Comparison of ENCODE assay signal across 33 mouse cellular contexts in genomic region chr17:64802956-64803275, GRCm38 (mm10). TPM values are rescaled to one million over a fixed set of nuclear protein-coding genes. Genes with fewer than 3 reads are reported as not detected.
DNase-seq lines count a peak whose midpoint lies in the region; ATAC-seq and TF ChIP-seq lines count a peak whose summit lies in the region.
"Had no signal": no experiment of that assay in that cellular context is flagged by ENCODE, and none has a peak within 500 bp of the region (broad histone marks: within the 10 kb centered on the region; RNA-seq: fewer than 3 reads in every experiment).

No protein-coding gene starts in this region.

- no peak overlapping the region for H3K4me2 ChIP-seq in forebrain, embryonic 12.5 days
- no peak overlapping the region for H3K4me2 ChIP-seq in forebrain, embryonic 15.5 days (replicated peaks)
- no peak overlapping the region for H3K4me2 ChIP-seq in hindbrain, embryonic 16.5 days (ENCODE audit: low read length)
- H3K4me2 ChIP-seq in hindbrain, postnatal 0 days (ENCODE audit: low read depth, low read length) = no peak overlapping the region
- H3K4me2 ChIP-seq in embryonic facial prominence, embryonic 12.5 days (replicated peaks) = no peak overlapping the region
- no peak overlapping the region for H3K4me2 ChIP-seq in limb, embryonic 13.5 days (replicated peaks)
- H3K4me2 ChIP-seq: liver, embryonic 11.5 days; neural tube, embryonic 12.5 days had no signal

- peak; percentile 37 for ATAC-seq in forebrain, embryonic 12.5 days (ENCODE audit: low FRiP score)
- ATAC-seq in forebrain, embryonic 15.5 days (replicated peaks) = no peak
- ATAC-seq in hindbrain, embryonic 16.5 days = 0 out of 2 replicates have a peak, but pooled peaks have one; percentile 21
- ATAC-seq in hindbrain, postnatal 0 days = no peak
- 0 out of 2 replicates have a peak, but pooled peaks have one; percentile 7 for ATAC-seq in embryonic facial prominence, embryonic 12.5 days (ENCODE audit: insufficient number of reproducible peaks, insufficient read depth, low FRiP score, low TSS enrichment)
- ATAC-seq in limb, embryonic 13.5 days (ENCODE audit: low FRiP score, low read depth) = peak; percentile 19; the same call in 1 of the 2 replicates
- ATAC-seq: intestine, embryonic 16.5 days had no signal

- no peaks in the 10 kb centered on the region for H3K27me3 ChIP-seq in forebrain, embryonic 12.5 days
- H3K27me3 ChIP-seq in forebrain, embryonic 15.5 days = no peaks in the 10 kb centered on the region
- no peaks in the 10 kb centered on the region for H3K27me3 ChIP-seq in hindbrain, embryonic 16.5 days (replicated peaks; ENCODE audit: control insufficient read depth, insufficient read depth, low read length)
- H3K27me3 ChIP-seq in hindbrain, postnatal 0 days (ENCODE audit: insufficient read depth, low read length) = no peaks in the 10 kb centered on the region
- H3K27me3 ChIP-seq in embryonic facial prominence, embryonic 12.5 days = 0 out of 2 replicates have a peak, but pooled peaks cover 4% of the 10 kb centered on the region
- no peaks in the 10 kb centered on the region for H3K27me3 ChIP-seq in limb, embryonic 13.5 days
- H3K27me3 ChIP-seq: neural tube, embryonic 12.5 days had no signal

- H3K4me1 ChIP-seq in forebrain, embryonic 12.5 days = peaks cover 10% of the 10 kb centered on the region; the same call in 1 of the 2 replicates
- H3K4me1 ChIP-seq in forebrain, embryonic 15.5 days = peaks cover 9% of the 10 kb centered on the region; the same call in 1 of the 2 replicates
- H3K4me1 ChIP-seq in hindbrain, embryonic 16.5 days (ENCODE audit: control insufficient read depth, insufficient read depth, low read depth, low read length) = peaks cover 6% of the 10 kb centered on the region
- no peaks in the 10 kb centered on the region for H3K4me1 ChIP-seq in hindbrain, postnatal 0 days (ENCODE audit: insufficient read depth, low read length)
- peaks cover 13% of the 10 kb centered on the region; the same call in 1 of the 2 replicates for H3K4me1 ChIP-seq in embryonic facial prominence, embryonic 12.5 days
- peaks cover 18% of the 10 kb centered on the region; the same call in 1 of the 2 replicates for H3K4me1 ChIP-seq in limb, embryonic 13.5 days
- H3K4me1 ChIP-seq: megakaryocyte, embryonic 14.5 days; neural tube, embryonic 12.5 days had no signal

- H3K9me3 ChIP-seq in forebrain, embryonic 12.5 days = no peaks in the 10 kb centered on the region
- H3K9me3 ChIP-seq in forebrain, embryonic 15.5 days = no peaks in the 10 kb centered on the region
- H3K9me3 ChIP-seq in hindbrain, embryonic 16.5 days (ENCODE audit: control insufficient read depth, low read length) = no peaks in the 10 kb centered on the region
- no peaks in the 10 kb centered on the region for H3K9me3 ChIP-seq in hindbrain, postnatal 0 days (ENCODE audit: low read length)
- no peaks in the 10 kb centered on the region for H3K9me3 ChIP-seq in embryonic facial prominence, embryonic 12.5 days
- no peaks in the 10 kb centered on the region for H3K9me3 ChIP-seq in limb, embryonic 13.5 days
- H3K9me3 ChIP-seq: heart, embryonic 13.5 days; neural tube, embryonic 12.5 days had no signal

- no peak overlapping the region for H3K27ac ChIP-seq in forebrain, embryonic 12.5 days
- H3K27ac ChIP-seq in forebrain, embryonic 15.5 days (replicated peaks) = no peak overlapping the region
- no peak overlapping the region for H3K27ac ChIP-seq in hindbrain, embryonic 16.5 days (ENCODE audit: low read depth, low read length)
- no peak overlapping the region for H3K27ac ChIP-seq in hindbrain, postnatal 0 days
- no peak overlapping the region for H3K27ac ChIP-seq in embryonic facial prominence, embryonic 12.5 days
- no peak overlapping the region for H3K27ac ChIP-seq in limb, embryonic 13.5 days
- H3K27ac ChIP-seq: heart, embryonic 13.5 days; neural tube, embryonic 12.5 days had no signal

- H3K36me3 ChIP-seq in forebrain, embryonic 12.5 days (replicated peaks) = no peaks in the 10 kb centered on the region
- no peaks in the 10 kb centered on the region for H3K36me3 ChIP-seq in forebrain, embryonic 15.5 days
- H3K36me3 ChIP-seq in hindbrain, embryonic 16.5 days (ENCODE audit: control insufficient read depth, insufficient read depth, low read length) = no peaks in the 10 kb centered on the region
- no peaks in the 10 kb centered on the region for H3K36me3 ChIP-seq in hindbrain, postnatal 0 days (ENCODE audit: insufficient read depth, low read length)
- no peaks in the 10 kb centered on the region for H3K36me3 ChIP-seq in embryonic facial prominence, embryonic 12.5 days
- H3K36me3 ChIP-seq in limb, embryonic 13.5 days = no peaks in the 10 kb centered on the region
- H3K36me3 ChIP-seq: G1E; heart, embryonic 13.5 days; neural tube, embryonic 12.5 days had no signal

- H3K9ac ChIP-seq in forebrain, embryonic 12.5 days = no peak overlapping the region
- no peak overlapping the region for H3K9ac ChIP-seq in forebrain, embryonic 15.5 days (replicated peaks)
- no peak overlapping the region for H3K9ac ChIP-seq in hindbrain, embryonic 16.5 days (ENCODE audit: low read depth, low read length)
- no peak overlapping the region for H3K9ac ChIP-seq in hindbrain, postnatal 0 days (replicated peaks; ENCODE audit: low read length)
- no peak overlapping the region for H3K9ac ChIP-seq in embryonic facial prominence, embryonic 12.5 days
- H3K9ac ChIP-seq in limb, embryonic 13.5 days = no peak overlapping the region
- H3K9ac ChIP-seq: heart, embryonic 13.5 days; neural tube, embryonic 12.5 days had no signal

- no peak for TF ChIP-seq CTCF in hindbrain, postnatal 0 days (IDR thresholded peaks at IDR 0.05; ENCODE audit: low read depth)

- WGBS in forebrain, embryonic 12.5 days = 48% methylated on average over 7 of the region's 7 CpGs
- 34% methylated on average over 7 of the region's 7 CpGs for WGBS in forebrain, embryonic 15.5 days
- 76% methylated on average over 7 of the region's 7 CpGs for WGBS in hindbrain, embryonic 16.5 days
- WGBS in hindbrain, postnatal 0 days = 64% methylated on average over 7 of the region's 7 CpGs
- 40% methylated on average over 7 of the region's 7 CpGs for WGBS in embryonic facial prominence, embryonic 12.5 days
- WGBS in limb, embryonic 13.5 days = 70% methylated on average over 7 of the region's 7 CpGs

- H3K4me3 ChIP-seq in forebrain, embryonic 12.5 days (replicated peaks) = no peak overlapping the region
- H3K4me3 ChIP-seq in forebrain, embryonic 15.5 days = no peak overlapping the region
- no peak overlapping the region for H3K4me3 ChIP-seq in hindbrain, embryonic 16.5 days (ENCODE audit: low read length)
- no peak overlapping the region for H3K4me3 ChIP-seq in hindbrain, postnatal 0 days (ENCODE audit: low read length)
- no peak overlapping the region for H3K4me3 ChIP-seq in embryonic facial prominence, embryonic 12.5 days
- no peak overlapping the region for H3K4me3 ChIP-seq in limb, embryonic 13.5 days
- H3K4me3 ChIP-seq: heart, embryonic 13.5 days; megakaryocyte, embryonic 14.5 days; neural tube, embryonic 12.5 days had no signal

- no peak for DNase-seq in hindbrain, postnatal 0 days (ENCODE audit: low spot score)
- DNase-seq in kidney, postnatal 14 days = no peak
- DNase-seq: adrenal gland, adult 8-10 months; cerebellum, adult 2 months; gastrocnemius, postnatal 14 days; heart, postnatal 14 days; kidney, adult 8-10 months; kidney, postnatal 10 days; layer of hippocampus, adult 9-11 months; lung, postnatal 4 days; thymus, postnatal 4 days had no signal

RNA-seq across cellular contexts. Expression of gene 4930583I09Rik, which starts 33.0 kb away (rescaled TPM):
- not detected in 2 replicates for polyA plus RNA-seq in forebrain, embryonic 12.5 days (2016; fragmentation: Nextera tagmentation; extraction: Ambion mirVana)
- polyA plus RNA-seq in forebrain, embryonic 15.5 days (2015; fragmentation: Nextera tagmentation; extraction: Ambion mirVana) = not detected in 2 replicates
- not detected in 2 replicates for polyA plus RNA-seq in hindbrain, embryonic 16.5 days (2015; fragmentation: Nextera tagmentation; extraction: Ambion mirVana)
- total RNA-seq in hindbrain, postnatal 0 days (2014; rRNA removed) = not detected in 2 replicates
- polyA plus RNA-seq in hindbrain, postnatal 0 days (2015; fragmentation: Nextera tagmentation; extraction: Ambion mirVana) = not detected in 2 replicates
- polyA plus RNA-seq in embryonic facial prominence, embryonic 12.5 days (2016; fragmentation: Nextera tagmentation; extraction: Ambion mirVana) = not detected in 2 replicates
- not detected in 2 replicates for polyA plus RNA-seq in limb, embryonic 13.5 days (2015; fragmentation: Nextera tagmentation; extraction: Ambion mirVana)
- total RNA-seq: adrenal gland, adult 8-10 months; adrenal gland, postnatal 4 days; G1E; gastrocnemius, postnatal 14 days; granulocyte monocyte progenitor cell, adult 5-6 weeks; heart, postnatal 14 days; left cerebral cortex, postnatal 10 days had no signal
- polyA plus RNA-seq: cerebellum, adult 2 months; embryonic facial prominence, embryonic 11.5 days; G1E; heart, embryonic 13.5 days; hindbrain, embryonic 11.5 days; intestine, embryonic 16.5 days; limb, embryonic 11.5 days; liver, embryonic 11.5 days; liver, embryonic 16.5 days; lung, embryonic 16.5 days; midbrain, embryonic 16.5 days; neural tube, embryonic 12.5 days; stomach, embryonic 14.5 days; thymus, postnatal 0 days had no signal

Comparison
In these comparisons a context has a peak if more than half of its experiments do, and no peak if none do; other contexts are left out.
1. ATAC-seq: peak in forebrain, embryonic 12.5 days (single experiment), hindbrain, embryonic 16.5 days (single experiment), embryonic facial prominence, embryonic 12.5 days (single experiment) and limb, embryonic 13.5 days (single experiment); none in forebrain, embryonic 15.5 days (single experiment) and hindbrain, postnatal 0 days (single experiment).